Comparison of ENCODE assay signal across 8 mouse cellular contexts in genomic region chr4:128734217-128734616, GRCm38 (mm10). TPM values are rescaled to one million over a fixed set of nuclear protein-coding genes. Genes with fewer than 3 reads are reported as not detected.
A peak's percentile ranks its signal among the peaks of the same experiment; 100 is the strongest.
DNase-seq lines count a peak whose midpoint lies in the region; ATAC-seq and TF ChIP-seq lines count a peak whose summit lies in the region.

No protein-coding gene starts in this region.

- DNase-seq in cerebellum, adult 11-12 months, result peak; percentile 71
- no peak for DNase-seq in cerebellum, adult 8-10 months
- peak; percentile 76 for DNase-seq in gastrocnemius, postnatal 25 days
- no peak for DNase-seq in intestine, embryonic 14.5 days (ENCODE audit: low spot score)
- peak; percentile 83 for DNase-seq in left cerebral cortex, postnatal 4 days
- DNase-seq in embryo, embryonic 10.5 days (ENCODE audit: low spot score), result no peak

- peak overlapping the region; percentile 22; the same call in 1 of the 2 replicates for H3K4me2 ChIP-seq in intestine, embryonic 14.5 days (ENCODE audit: low read length)
- peak overlapping the region; percentile 49 for H3K4me2 ChIP-seq in midbrain, embryonic 13.5 days (replicated peaks)

- H3K9me3 ChIP-seq in intestine, embryonic 14.5 days (ENCODE audit: control insufficient read depth, low read length), result no peaks in the 10 kb centered on the region
- H3K9me3 ChIP-seq in midbrain, embryonic 13.5 days, result no peaks in the 10 kb centered on the region

- intact Hi-C loops in left cerebral cortex, postnatal 4 days (cut with DNase I), result no loop called here

- ATAC-seq in intestine, embryonic 14.5 days (replicated peaks; ENCODE audit: low FRiP score, low TSS enrichment, low read depth), result no peak
- peak; percentile 53 for ATAC-seq in midbrain, embryonic 13.5 days

- peak overlapping the region; percentile 37 for H3K27ac ChIP-seq in bone marrow macrophage, adult 2 months (ENCODE audit: insufficient read depth, low read depth, low read length)
- H3K27ac ChIP-seq in intestine, embryonic 14.5 days (ENCODE audit: low read depth), result peak overlapping the region; percentile 11; the same call in 1 of the 2 replicates
- H3K27ac ChIP-seq in midbrain, embryonic 13.5 days, result peak overlapping the region; percentile 92

- H3K36me3 ChIP-seq in intestine, embryonic 14.5 days (ENCODE audit: control insufficient read depth, insufficient read depth, low read length), result peaks cover 20% of the 10 kb centered on the region
- peaks cover 8% of the 10 kb centered on the region for H3K36me3 ChIP-seq in midbrain, embryonic 13.5 days

- H3K4me1 ChIP-seq in bone marrow macrophage, adult 2 months (ENCODE audit: control insufficient read depth, insufficient read depth, low read length), result peaks cover 59% of the 10 kb centered on the region
- peaks cover 83% of the 10 kb centered on the region for H3K4me1 ChIP-seq in intestine, embryonic 14.5 days (replicated peaks; ENCODE audit: control insufficient read depth, insufficient read depth, low read length)
- H3K4me1 ChIP-seq in midbrain, embryonic 13.5 days (replicated peaks), result peaks cover 91% of the 10 kb centered on the region

- H3K27me3 ChIP-seq in intestine, embryonic 14.5 days (replicated peaks; ENCODE audit: control insufficient read depth, insufficient read depth, low read length), result no peaks in the 10 kb centered on the region
- no peaks in the 10 kb centered on the region for H3K27me3 ChIP-seq in midbrain, embryonic 13.5 days

- no peak overlapping the region for H3K9ac ChIP-seq in intestine, embryonic 14.5 days (ENCODE audit: low read length)
- peak overlapping the region; percentile 43 for H3K9ac ChIP-seq in midbrain, embryonic 13.5 days (replicated peaks)

- no peak for TF ChIP-seq CTCF in bone marrow macrophage, adult 2 months (IDR thresholded peaks at IDR 0.05; ENCODE audit: low read depth, low read length)

- 14% methylated on average over 5 of the region's 5 CpGs for WGBS in intestine, embryonic 14.5 days
- 11% methylated on average over 5 of the region's 5 CpGs for WGBS in midbrain, embryonic 13.5 days

- H3K4me3 ChIP-seq in bone marrow macrophage, adult 2 months (ENCODE audit: insufficient read depth, low read length), result no peak overlapping the region
- no peak overlapping the region for H3K4me3 ChIP-seq in intestine, embryonic 14.5 days (ENCODE audit: low read depth, low read length)
- peak overlapping the region; percentile 6; the same call in 1 of the 2 replicates for H3K4me3 ChIP-seq in midbrain, embryonic 13.5 days (replicated peaks)

- no peak for TF ChIP-seq POLR2A in bone marrow macrophage, adult 2 months (IDR thresholded peaks at IDR 0.05; ENCODE audit: borderline replicate concordance, low read depth, low read length)

RNA-seq across cellular contexts. Expression of gene A3galt2, which starts 20.9 kb away (rescaled TPM):
- 0.16 TPM in 1 of 2 replicates, not detected in the other for polyA plus RNA-seq in bone marrow macrophage, adult 2 months (2012; ENCODE audit: insufficient read depth, insufficient read length, missing spikeins)
- under 1 TPM in 1 of 2 experiments, not detected in 1; 0.13 TPM for total RNA-seq in gastrocnemius, postnatal 25 days (2021)
- 0.16 and 0.35 TPM in 2 replicates for polyA plus RNA-seq in intestine, embryonic 14.5 days (2014; fragmentation: Nextera tagmentation; extraction: Ambion mirVana)
- total RNA-seq in left cerebral cortex, postnatal 4 days (2021), result 1 to 10 TPM; 1.1 to 1.3 TPM
- 0.23 and 0.58 TPM in 2 replicates for polyA plus RNA-seq in midbrain, embryonic 13.5 days (2015; fragmentation: Nextera tagmentation; extraction: Ambion mirVana)

Comparison
In these comparisons a context has a peak if more than half of its experiments do, and no peak if none do; other contexts are left out.
1. DNase-seq: peak in cerebellum, adult 11-12 months (single experiment), gastrocnemius, postnatal 25 days (single experiment) and left cerebral cortex, postnatal 4 days (single experiment); none in cerebellum, adult 8-10 months (single experiment), intestine, embryonic 14.5 days (single experiment) and embryo, embryonic 10.5 days (single experiment).
2. H3K27ac ChIP-seq: peak in every context shown above with its lines; median percentile 92 in midbrain, embryonic 13.5 days; 37 in bone marrow macrophage, adult 2 months; 11 in intestine, embryonic 14.5 days.